ENCODE assay signal across 8 mouse cellular contexts in the genomic region with DNA sequence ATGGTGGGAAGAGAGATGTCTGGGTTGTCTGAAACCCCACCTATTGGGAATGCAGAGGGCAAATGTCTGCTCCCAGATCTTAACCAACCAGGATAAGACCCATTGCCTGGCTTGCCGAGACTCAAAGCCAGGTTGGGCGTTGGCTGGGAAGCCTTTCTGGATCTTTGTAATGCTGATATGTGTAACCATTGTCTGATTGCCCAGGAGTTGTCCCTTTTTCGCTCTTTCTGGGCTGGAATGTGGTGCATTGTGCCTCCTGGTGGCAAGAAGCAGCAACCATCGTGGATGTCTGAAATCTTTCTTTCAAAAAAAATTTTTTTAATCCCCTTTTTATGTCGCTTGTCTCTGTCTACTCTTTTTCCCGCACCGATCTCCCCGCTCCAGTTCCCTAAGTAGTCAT. TPM values are rescaled to one million over a fixed set of nuclear protein-coding genes. Genes with fewer than 3 reads are reported as not detected.
DNase-seq lines count a peak whose midpoint lies in the region; ATAC-seq and TF ChIP-seq lines count a peak whose summit lies in the region.

No protein-coding gene starts in this region.

- DNase-seq in urinary bladder, postnatal 14 days (ENCODE audit: low spot score), result peak; percentile 65
- DNase-seq in urinary bladder, postnatal 10 days (ENCODE audit: low spot score), result no peak
- peak; percentile 63 to 72 for DNase-seq in cerebellum, postnatal 25 days
- peak; percentile 49 for DNase-seq in gastrocnemius, postnatal 10 days
- DNase-seq in midbrain, embryonic 11.5 days (ENCODE audit: low spot score, missing footprints), result peak; percentile 90
- DNase-seq in thymus, adult 2 months, result peak; percentile 50

- H3K4me1 ChIP-seq in limb, embryonic 12.5 days (replicated peaks), result peaks cover 13% of the 10 kb centered on the region; the same call in 1 of the 2 replicates
- H3K4me1 ChIP-seq in midbrain, embryonic 11.5 days (ENCODE audit: control insufficient read depth, insufficient read depth, low read length), result peaks cover 9% of the 10 kb centered on the region; the same call in 1 of the 2 replicates
- H3K4me1 ChIP-seq in thymus, adult 2 months (replicated peaks; ENCODE audit: control insufficient read depth, insufficient read depth, low read length), result peaks cover 5% of the 10 kb centered on the region; the same call in 1 of the 2 replicates

- no peak for TF ChIP-seq CTCF in thymus, adult 2 months (IDR thresholded peaks at IDR 0.05; ENCODE audit: borderline replicate concordance, control insufficient read depth, extremely low read depth, insufficient read depth, low read length, poor library complexity)

- no peak overlapping the region for H3K9ac ChIP-seq in limb, embryonic 12.5 days (replicated peaks)
- H3K9ac ChIP-seq in midbrain, embryonic 11.5 days (ENCODE audit: low read length), result no peak overlapping the region

- TF ChIP-seq POLR2A in thymus, adult 2 months (IDR thresholded peaks at IDR 0.05; ENCODE audit: control insufficient read depth, extremely low read depth, insufficient read depth, low read length, poor library complexity), result no peak

- ATAC-seq in inflammation-experienced regulatory T-cells, adult 6 months, result peak; percentile 51
- ATAC-seq in limb, embryonic 12.5 days (ENCODE audit: insufficient number of reproducible peaks, insufficient read depth, low FRiP score, low TSS enrichment, low read depth), result no peak
- ATAC-seq in midbrain, embryonic 11.5 days (ENCODE audit: low FRiP score), result peak; percentile 34; the same call in 1 of the 2 replicates

- H3K27ac ChIP-seq in limb, embryonic 12.5 days, result no peak overlapping the region
- no peak overlapping the region for H3K27ac ChIP-seq in midbrain, embryonic 11.5 days (ENCODE audit: low read depth, low read length)
- no peak overlapping the region for H3K27ac ChIP-seq in thymus, adult 2 months (ENCODE audit: control insufficient read depth, insufficient read depth, low read length)

- H3K9me3 ChIP-seq in limb, embryonic 12.5 days, result no peaks in the 10 kb centered on the region
- H3K9me3 ChIP-seq in midbrain, embryonic 11.5 days (ENCODE audit: control insufficient read depth, low read length), result no peaks in the 10 kb centered on the region

- H3K4me2 ChIP-seq in limb, embryonic 12.5 days, result peak overlapping the region; percentile 56
- H3K4me2 ChIP-seq in midbrain, embryonic 11.5 days, result peak overlapping the region; percentile 50; the same call in 1 of the 2 replicates

- 22% methylated on average over 8 of the region's 8 CpGs for WGBS in limb, embryonic 12.5 days
- WGBS in midbrain, embryonic 11.5 days, result 10% methylated on average over 8 of the region's 8 CpGs
- 11% methylated on average over 8 of the region's 8 CpGs for WGBS in thymus, adult 2 months

- no peaks in the 10 kb centered on the region for H3K27me3 ChIP-seq in limb, embryonic 12.5 days
- no peaks in the 10 kb centered on the region for H3K27me3 ChIP-seq in midbrain, embryonic 11.5 days (ENCODE audit: control insufficient read depth, insufficient read depth, low read length)
- H3K27me3 ChIP-seq in thymus, adult 2 months (ENCODE audit: control insufficient read depth, insufficient read depth, low read length), result no peaks in the 10 kb centered on the region

- H3K36me3 ChIP-seq in limb, embryonic 12.5 days, result no peaks in the 10 kb centered on the region
- H3K36me3 ChIP-seq in midbrain, embryonic 11.5 days (ENCODE audit: control insufficient read depth, insufficient read depth, low read length), result no peaks in the 10 kb centered on the region
- no peaks in the 10 kb centered on the region for H3K36me3 ChIP-seq in thymus, adult 2 months (ENCODE audit: control insufficient read depth, insufficient read depth, low read length)

- H3K4me3 ChIP-seq in limb, embryonic 12.5 days (replicated peaks), result no peak overlapping the region
- no peak overlapping the region for H3K4me3 ChIP-seq in midbrain, embryonic 11.5 days (ENCODE audit: low read depth, low read length)
- no peak overlapping the region for H3K4me3 ChIP-seq in thymus, adult 2 months (ENCODE audit: control insufficient read depth, insufficient read depth, low read length)

RNA-seq across cellular contexts. Expression of a gene that starts 54.6 kb away (rescaled TPM):
- 1 to 10 TPM; 6.2 to 7.2 TPM for total RNA-seq in gastrocnemius, postnatal 10 days (2021)
- polyA plus RNA-seq in inflammation-experienced regulatory T-cells, adult 6 months (2017; shearing (Covaris generic)), result 10 to 100 TPM in 2 of 3 experiments, 1 to 10 TPM in 1; 9.1 to 11.5 (median 11.1) TPM
- polyA plus RNA-seq in limb, embryonic 12.5 days (2016; fragmentation: Nextera tagmentation; extraction: Ambion mirVana), result 18.8 TPM in 2 replicates
- polyA plus RNA-seq in midbrain, embryonic 11.5 days (2014; fragmentation: Nextera tagmentation; extraction: Ambion mirVana), result 24.0 and 25.6 TPM in 2 replicates
- 32.8 and 37.9 TPM in 2 replicates for polyA plus RNA-seq in thymus, adult 2 months (2012; rRNA removed)
